Mouse (Mus musculus) granulocyte monocyte progenitor cell, adult 5-6 weeks (primary cell): ENCODE results near the gene Lmod1. TPM values are rescaled to one million over a fixed set of nuclear protein-coding genes. Genes with fewer than 3 reads are reported as not detected.

ENCODE experiments used
- ATAC-seq: replicated peaks from 2 replicates; pipeline ENCODE4 v1.8.0; 2016; ENCODE audit warnings: mild to moderate bottlenecking, moderate TSS enrichment, inconsistent platforms; ENCODE audit not compliant: poor library complexity, severe bottlenecking
- total RNA-seq, 2 experiments: library from RNA; stranded (forward) in 1 of 2; stranded (reverse) in 1 of 2; fragments of 200-712, 200-1000 nt in 1 of 2; fragments of >200 nt in 1 of 2; fragmentation: Nextera tagmentation in 1 of 2; gene quantifications; 2 replicates each; pipeline ENCODE4 v1.2.3; 2014 to 2017

Gene Lmod1
- total RNA-seq, 2 experiments from 2014 or later, result not detected

DNA sequence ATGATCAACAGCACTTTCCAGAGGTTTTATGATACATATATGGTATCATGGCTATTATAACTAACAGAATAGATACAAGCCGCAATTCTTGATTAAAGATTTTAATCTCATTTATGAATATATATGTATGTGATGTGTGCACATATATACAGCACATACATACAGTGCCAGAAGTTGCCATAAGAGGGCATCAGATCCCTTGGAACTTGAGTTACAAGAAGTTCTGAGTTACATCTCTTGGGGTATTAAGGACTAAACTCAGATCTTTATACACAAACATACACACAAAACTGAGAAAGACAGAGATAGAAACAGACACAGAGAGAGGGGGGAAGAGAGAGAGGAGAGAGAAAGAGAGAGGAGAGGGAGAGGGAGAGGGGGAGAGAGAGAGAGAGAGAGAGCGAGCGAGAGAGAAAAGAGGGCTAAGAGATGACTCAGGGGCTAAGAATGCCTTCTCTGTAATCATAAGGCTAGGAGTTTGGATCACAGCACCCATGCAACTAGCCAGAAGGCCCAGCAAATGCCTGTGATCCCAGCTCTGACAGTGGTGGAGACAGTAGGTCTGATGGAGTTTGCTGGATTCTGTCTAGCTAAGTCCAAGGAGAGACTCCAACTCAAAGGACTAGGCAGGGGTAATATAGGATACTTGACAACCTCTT, 77.0 kb downstream of the Lmod1 start:
- no peak for ATAC-seq

DNA sequence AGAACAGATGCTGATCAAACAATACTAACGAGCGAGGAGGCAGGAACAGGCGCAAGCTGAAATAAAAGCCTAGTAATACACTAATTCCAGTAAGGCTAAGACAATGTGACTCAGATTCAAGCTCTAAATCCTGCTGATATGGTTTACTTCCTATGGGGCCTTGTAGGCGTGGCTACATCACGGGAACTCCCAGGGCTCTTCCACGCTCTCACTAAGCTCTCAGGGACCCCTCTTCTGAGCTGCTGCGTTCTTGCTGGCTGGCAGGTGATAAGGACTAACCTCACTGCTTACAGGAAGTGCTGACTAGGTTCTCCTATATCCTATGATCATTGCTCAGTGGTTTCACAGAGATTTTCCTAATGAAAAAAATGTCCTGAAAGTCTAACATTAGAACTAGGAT, 80.7 kb downstream of the Lmod1 start:
- no peak for ATAC-seq

DNA sequence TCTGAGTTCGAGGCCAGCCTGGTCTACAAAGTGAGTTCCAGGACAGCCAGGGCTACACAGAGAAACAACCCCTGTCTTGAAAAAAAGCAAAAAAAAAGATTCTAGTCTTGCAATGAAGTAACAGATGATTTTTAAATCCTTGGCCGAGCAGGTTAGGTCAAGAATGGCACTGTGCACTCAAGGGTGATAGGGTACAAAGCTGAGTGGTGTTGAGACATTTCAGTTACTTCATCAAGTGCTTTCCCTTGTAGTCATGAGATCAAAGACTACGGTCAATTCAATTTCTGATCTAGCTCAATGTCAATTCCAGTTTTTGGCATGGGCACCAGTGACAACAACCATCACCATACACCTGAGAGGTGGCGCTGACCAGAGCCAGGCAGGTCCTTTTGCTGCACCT, 84.4 kb downstream of the Lmod1 start:
- ATAC-seq, result no peak

DNA sequence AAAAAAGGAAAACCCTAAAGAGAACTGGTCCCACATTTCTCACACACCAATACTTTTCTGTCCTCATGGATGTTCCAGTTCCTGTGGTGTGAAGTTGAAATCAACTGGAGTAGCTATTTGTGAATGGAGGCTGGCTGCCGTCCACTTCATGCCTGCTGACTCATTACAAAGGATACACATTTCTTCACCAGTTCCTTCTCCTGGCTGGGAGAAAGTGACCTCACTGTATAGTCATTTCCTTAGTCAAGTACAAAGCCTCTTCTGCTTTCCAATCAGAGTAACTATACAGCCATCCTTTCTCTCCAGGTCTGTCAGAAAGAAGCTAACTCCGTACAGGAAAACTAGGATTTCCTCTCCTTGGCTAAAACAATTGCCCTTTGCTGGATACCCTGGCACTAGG, 86.4 kb downstream of the Lmod1 start:
- ATAC-seq, result peak; percentile 92

DNA sequence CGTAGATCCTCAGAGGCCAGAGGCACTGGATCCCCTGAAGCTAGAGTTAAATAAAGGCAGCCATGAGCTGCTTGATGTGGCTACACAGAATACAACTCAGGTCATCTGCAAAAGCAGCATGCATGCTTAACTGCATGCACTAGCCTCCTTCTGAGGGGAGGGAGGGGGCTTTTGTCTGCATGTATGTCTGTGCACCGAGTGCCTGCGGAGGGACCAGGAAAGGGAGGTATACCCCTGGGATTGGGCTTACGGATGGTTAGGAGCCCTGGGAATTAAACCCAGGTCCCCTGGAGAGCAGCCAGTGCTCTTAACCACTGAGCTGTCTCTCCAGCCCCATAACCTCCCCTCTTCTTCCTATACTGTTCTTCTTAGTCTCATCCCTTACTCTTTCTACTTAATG, 87.5 kb downstream of the Lmod1 start:
- ATAC-seq, result no peak

DNA sequence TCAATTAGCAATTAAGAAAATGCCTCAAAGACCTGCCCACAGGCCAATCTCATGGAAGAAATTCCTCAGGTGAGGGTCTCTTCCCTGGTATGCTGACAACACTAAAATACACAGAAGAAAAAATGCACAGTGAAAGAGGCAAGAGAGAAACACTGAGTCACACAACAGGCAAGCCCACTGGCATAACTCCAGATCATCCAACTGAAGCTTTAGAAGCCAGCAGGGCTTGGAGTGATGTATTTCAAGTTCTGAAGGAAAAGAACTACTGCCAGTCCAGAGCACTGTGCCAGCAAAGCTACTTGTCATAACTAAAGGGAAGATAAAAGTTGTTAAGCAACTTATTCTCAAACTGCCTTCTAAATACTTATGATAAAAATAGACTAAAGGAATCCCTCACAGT, 89.4 kb downstream of the Lmod1 start:
- ATAC-seq, result no peak

Other genes with a start within 250 kb of the Lmod1 start
- not detected in 2 replicates for gene Lgr6, start 219.5 kb upstream of the Lmod1 start, total RNA-seq (2014; fragmentation: Nextera tagmentation)
- 0.04 TPM in 1 of 2 replicates, not detected in the other for gene Lgr6, start 219.5 kb upstream of the Lmod1 start, total RNA-seq (2017)
- gene Ptpn7, start 192.1 kb upstream of the Lmod1 start, total RNA-seq (2014; fragmentation: Nextera tagmentation), result 133 and 146 TPM in 2 replicates
- 101 and 112 TPM in 2 replicates for gene Ptpn7, start 192.1 kb upstream of the Lmod1 start, total RNA-seq (2017)
- gene Arl8a, start 178.0 kb upstream of the Lmod1 start, total RNA-seq (2014; fragmentation: Nextera tagmentation), result 35.6 and 48.5 TPM in 2 replicates
- gene Arl8a, start 178.0 kb upstream of the Lmod1 start, total RNA-seq (2017), result 18.3 and 20.3 TPM in 2 replicates
- gene Gpr37l1, start 157.1 kb upstream of the Lmod1 start, total RNA-seq (2014; fragmentation: Nextera tagmentation), result not detected in 2 replicates
- not detected in 2 replicates for gene Gpr37l1, start 157.1 kb upstream of the Lmod1 start, total RNA-seq (2017)
- gene Elf3, start 66.2 kb upstream of the Lmod1 start, total RNA-seq (2014; fragmentation: Nextera tagmentation), result not detected in 2 replicates
- not detected in 2 replicates for gene Elf3, start 66.2 kb upstream of the Lmod1 start, total RNA-seq (2017)
- 118 and 165 TPM in 2 replicates for gene Rnpep, start 40.7 kb upstream of the Lmod1 start, total RNA-seq (2014; fragmentation: Nextera tagmentation)
- gene Rnpep, start 40.7 kb upstream of the Lmod1 start, total RNA-seq (2017), result 82.9 and 91.2 TPM in 2 replicates
- gene Timm17a, start 11.0 kb upstream of the Lmod1 start, total RNA-seq (2014; fragmentation: Nextera tagmentation), result 49.9 and 66.7 TPM in 2 replicates
- 26.9 and 40.4 TPM in 2 replicates for gene Timm17a, start 11.0 kb upstream of the Lmod1 start, total RNA-seq (2017)
- gene Shisa4, start 50.4 kb downstream of the Lmod1 start, total RNA-seq (2014; fragmentation: Nextera tagmentation), result not detected in 2 replicates
- not detected in 2 replicates for gene Shisa4, start 50.4 kb downstream of the Lmod1 start, total RNA-seq (2017)
- 64.4 and 81.0 TPM in 2 replicates for gene Ipo9, start 105.7 kb downstream of the Lmod1 start, total RNA-seq (2014; fragmentation: Nextera tagmentation)
- gene Ipo9, start 105.7 kb downstream of the Lmod1 start, total RNA-seq (2017), result 33.9 and 36.7 TPM in 2 replicates